Mouse (Mus musculus) layer of hippocampus, adult 8-10 months (tissue): ENCODE results near the gene Atp5s. TPM values are rescaled to one million over a fixed set of nuclear protein-coding genes. Genes with fewer than 3 reads are reported as not detected.
A peak's percentile ranks its signal among the peaks of the same experiment; 100 is the strongest.

Experiments
- DNase-seq, 2 experiments: peaks; one replicate each; pipeline ENCODE4 v3.0.0; 2022; ENCODE audit warnings: low spot score in 2 of 2
- microRNA-seq, 2 experiments: library from miRNA; unstranded; fragments of <30 nt; microRNA quantifications; one replicate each; pipeline ENCODE4 v1.2.0; 2022
- total RNA-seq, 4 experiments: library from RNA; stranded (reverse); gene quantifications; 2 replicates each; pipeline ENCODE4 v1.2.4; 2022

The Atp5s gene
- total RNA-seq, 4 experiments from 2014 or later, result 26.9 to 35.8 (median 30.0) TPM

GRCm38 (mm10) chr12:69777341-69777730 lies 52.6 kb downstream of the Atp5s start:
- no peak for DNase-seq

GRCm38 (mm10) chr12:69777957-69778356 lies 53.2 kb downstream of the Atp5s start:
- DNase-seq, result no peak

- DNase-seq, result no peak
Observed at GRCm38 (mm10) chr12:69781480-69781879, 56.7 kb downstream of the Atp5s start.

DNA sequence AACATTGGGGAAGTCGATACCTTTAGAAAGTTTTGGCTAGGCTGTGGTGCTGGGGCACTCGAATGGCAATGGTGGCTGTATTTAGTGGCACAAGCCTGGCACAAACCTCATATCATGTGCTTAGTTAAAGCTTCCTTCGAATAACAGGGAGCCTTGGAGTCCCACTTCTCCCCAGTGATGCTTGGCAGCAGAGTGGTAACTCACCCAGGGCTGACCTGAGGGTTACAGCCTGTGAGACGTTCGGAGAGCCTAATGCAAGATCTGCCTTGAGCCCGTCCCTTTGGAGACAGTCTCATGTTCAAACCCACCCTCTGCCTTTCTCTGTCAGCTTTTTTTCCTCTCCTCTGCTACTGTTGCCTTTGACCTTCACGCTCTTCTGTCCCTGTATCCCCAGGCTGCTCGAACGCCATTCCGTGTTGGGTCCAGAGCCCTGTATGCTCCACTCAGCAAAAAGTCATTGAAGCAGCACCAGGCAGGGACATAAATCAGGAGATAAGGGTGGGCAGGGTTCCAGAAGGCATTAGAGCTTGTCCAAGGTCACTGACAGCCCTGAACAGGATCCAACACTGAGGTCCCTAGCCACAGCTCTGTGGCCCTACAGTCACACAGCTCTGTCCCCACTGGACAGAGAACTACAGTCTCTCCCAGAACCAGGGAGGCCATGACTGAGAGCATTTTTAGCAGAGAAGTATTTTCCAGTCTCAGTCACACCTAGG lies 57.3 kb downstream of the Atp5s start:
- no peak for DNase-seq

DNA sequence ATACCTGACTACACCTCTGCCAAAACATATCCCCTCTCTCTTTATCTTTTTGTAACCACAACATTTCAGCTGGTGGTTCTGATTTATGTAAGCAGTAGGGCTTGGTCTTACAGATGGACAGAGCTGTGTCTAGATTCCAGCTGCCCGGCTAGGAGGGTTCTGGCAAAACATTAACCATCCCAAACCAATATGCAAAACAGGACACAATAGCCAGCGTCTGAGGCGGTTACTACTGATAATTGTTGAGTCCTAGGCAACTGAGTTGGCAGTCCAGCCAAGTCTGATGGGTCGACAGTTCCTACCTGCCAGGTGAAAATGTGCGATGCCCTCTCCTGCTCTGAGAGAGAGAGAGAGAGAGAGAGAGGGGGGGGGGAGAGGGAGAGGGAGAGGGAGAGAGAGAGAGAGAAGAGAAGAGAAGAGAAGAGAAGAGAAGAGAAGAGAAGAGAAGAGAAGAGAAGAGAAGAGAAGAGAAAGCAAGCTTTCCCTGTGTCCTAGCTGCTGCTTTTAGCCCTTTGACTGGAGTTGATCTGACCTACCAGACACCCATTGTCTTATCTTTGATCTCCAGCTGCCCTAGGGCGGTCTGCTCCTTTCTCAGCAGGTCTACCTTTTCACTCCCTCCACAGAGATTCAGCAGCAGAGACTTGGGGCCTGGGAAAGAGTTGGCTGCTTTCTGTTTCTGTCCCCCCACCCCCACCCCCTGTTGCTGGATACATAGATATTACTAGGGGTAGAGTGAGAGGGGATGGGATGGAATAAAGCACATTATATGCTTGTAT lies 58.7 kb downstream of the Atp5s start:
- DNase-seq, result no peak

GRCm38 (mm10) chr12:69785471-69785870 lies 60.7 kb downstream of the Atp5s start:
- DNase-seq, result no peak

DNA sequence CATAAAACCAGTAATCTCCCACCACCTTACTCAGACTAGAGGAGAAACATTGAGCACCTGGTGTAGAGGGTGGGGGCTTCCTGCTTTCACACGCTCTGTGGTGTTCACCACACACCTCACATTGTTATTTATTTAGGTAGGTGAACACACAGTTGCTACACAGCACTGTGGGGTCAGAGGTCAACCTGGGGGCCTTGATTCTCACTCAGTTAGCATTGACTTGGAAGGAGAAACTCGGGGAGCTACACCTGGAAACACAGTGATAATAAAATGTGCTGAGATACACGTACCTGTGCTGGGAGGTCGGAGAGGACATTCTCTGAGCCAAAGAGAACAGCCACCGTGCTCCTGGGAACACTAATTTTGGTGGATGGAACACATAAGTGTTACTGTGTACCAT lies 63.6 kb downstream of the Atp5s start:
- DNase-seq, result no peak

DNA sequence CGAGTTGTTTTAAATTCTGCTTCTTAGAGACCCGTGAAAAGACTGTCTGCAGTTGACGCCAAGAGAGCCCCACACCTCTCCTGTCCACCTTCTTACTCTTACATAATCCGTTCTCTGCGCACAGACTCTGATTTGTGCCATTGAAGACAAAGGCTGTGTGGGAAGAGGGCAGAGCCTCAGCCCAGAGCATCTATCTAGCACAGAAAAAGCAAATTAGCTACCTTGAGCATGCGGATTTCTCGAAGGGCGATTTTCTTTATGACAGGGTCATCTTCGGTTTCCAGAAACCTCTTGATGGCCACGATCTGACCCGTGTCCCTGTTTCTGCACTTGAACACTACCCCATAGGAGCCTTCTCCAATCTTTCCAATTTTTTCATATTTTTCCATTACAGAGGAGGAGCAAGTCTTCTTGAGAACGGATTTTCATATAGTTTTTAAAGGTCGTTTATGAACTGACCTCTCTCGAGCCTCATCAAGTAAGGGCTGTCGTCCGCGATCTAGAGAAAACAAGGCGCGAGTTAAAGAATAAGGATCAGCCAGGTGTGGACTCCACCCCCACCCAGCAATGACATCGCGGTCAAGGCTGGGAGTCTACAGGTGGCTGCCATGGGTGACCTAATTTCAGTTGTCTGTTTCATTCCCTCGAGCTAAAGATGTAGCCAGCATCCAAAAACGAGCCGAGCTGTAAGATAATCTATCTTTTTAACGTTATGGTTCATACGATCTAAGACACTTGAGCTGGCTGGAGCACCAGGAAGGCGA lies 65.2 kb downstream of the Atp5s start:
- DNase-seq, result peak; percentile 20 to 25

GRCm38 (mm10) chr12:69790530-69791505 lies 66.1 kb downstream of the Atp5s start, which contains the start of gene Cdkl1:
Cdkl1 (minus strand) TSS chr12:69791267.
- peak; percentile 37 to 62 for DNase-seq

Small RNA genes lying within 50 kb of the gene (microRNA-seq; reads per million reads assigned to microRNA genes)
- 0 reads per million in 2 experiments for gene Mir681

Other genes starting within 250 kb of the Atp5s start
- gene Vcpkmt, start 141.9 kb upstream of the Atp5s start, total RNA-seq, result 10 to 100 TPM; 19.9 to 22.4 (median 20.1) TPM
- 10 to 100 TPM; 33.4 to 47.2 (median 39.8) TPM for gene Sos2, start 43.1 kb upstream of the Atp5s start, total RNA-seq
- 10 to 100 TPM; 15.5 to 24.9 (median 18.6) TPM for gene L2hgdh, start 77 bp upstream of the Atp5s start, total RNA-seq
- 10 to 100 TPM; 20.1 to 27.1 (median 24.5) TPM for gene Cdkl1, start 66.3 kb downstream of the Atp5s start, total RNA-seq
- gene Atl1, start 167.7 kb downstream of the Atp5s start, total RNA-seq, result 100 to 1,000 TPM; 177 to 196 (median 191) TPM
- gene Map4k5, start 168.2 kb downstream of the Atp5s start, total RNA-seq, result 10 to 100 TPM; 42.6 to 49.5 (median 48.4) TPM